Comparison of ENCODE assay signal across 23 mouse cellular contexts in the genomic region with DNA sequence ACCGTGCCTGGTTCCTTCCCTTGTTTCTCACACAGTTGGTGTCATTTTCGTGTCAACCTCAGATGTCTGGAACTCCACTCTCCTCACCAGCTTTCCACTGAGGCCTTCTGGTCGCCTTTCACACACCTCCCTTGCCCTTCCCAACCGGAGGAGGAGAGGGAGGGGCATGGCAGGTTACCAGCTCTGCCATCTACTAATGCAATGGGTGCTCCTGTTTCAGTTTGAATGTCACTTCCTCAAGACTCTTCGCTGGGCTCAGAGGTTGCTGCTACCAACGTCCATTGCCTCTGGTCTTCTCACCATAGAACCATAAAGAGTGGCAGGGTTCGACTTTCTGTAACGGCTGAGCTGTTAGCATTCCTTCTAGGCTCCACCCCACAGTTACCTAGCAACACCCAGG. TPM values are rescaled to one million over a fixed set of nuclear protein-coding genes. Genes with fewer than 3 reads are reported as not detected.
DNase-seq lines count a peak whose midpoint lies in the region; ATAC-seq lines count a peak whose summit lies in the region.
"Had no signal": no experiment of that assay in that cellular context is flagged by ENCODE, and none has a peak within 500 bp of the region (broad histone marks: within the 10 kb centered on the region; RNA-seq: fewer than 3 reads in every experiment).

No protein-coding gene starts in this region.

- no peaks in the 10 kb centered on the region for H3K36me3 ChIP-seq in kidney, embryonic 15.5 days
- no peaks in the 10 kb centered on the region for H3K36me3 ChIP-seq in stomach, embryonic 15.5 days
- H3K36me3 ChIP-seq: forebrain, embryonic 15.5 days; hindbrain, embryonic 12.5 days had no signal

- H3K9me3 ChIP-seq in kidney, embryonic 15.5 days (replicated peaks), result no peaks in the 10 kb centered on the region
- H3K9me3 ChIP-seq in stomach, embryonic 15.5 days, result no peaks in the 10 kb centered on the region
- H3K9me3 ChIP-seq: forebrain, embryonic 15.5 days; hindbrain, embryonic 12.5 days had no signal

- peak; percentile 63; the same call in 1 of the 2 replicates for ATAC-seq in kidney, embryonic 15.5 days (replicated peaks; ENCODE audit: low FRiP score)
- ATAC-seq in granulocyte monocyte progenitor cell, adult 5-6 weeks (replicated peaks; ENCODE audit: poor library complexity, severe bottlenecking), result peak; percentile 50
- ATAC-seq in stomach, embryonic 15.5 days (ENCODE audit: insufficient read depth, low FRiP score, low read depth), result no peak
- ATAC-seq: forebrain, embryonic 15.5 days had no signal

- no peak for DNase-seq in kidney, adult 18-20 months
- peak; percentile 55 for DNase-seq in lung, postnatal 36 days
- DNase-seq in lung, postnatal 14 days, result no peak
- DNase-seq in left cerebral cortex, postnatal 10 days (ENCODE audit: extremely low spot score in 1 of 2, low spot score in 2 of 2), result no peak
- no peak for DNase-seq in left cerebral cortex, postnatal 4 days
- DNase-seq: cerebellum, adult 2 months; gastrocnemius, postnatal 25 days; heart, postnatal 10 days; kidney, adult 8-10 months; layer of hippocampus, postnatal 36 days; liver; right cerebral cortex, postnatal 14 days; thymus, postnatal 25 days had no signal

- H3K4me3 ChIP-seq in kidney, embryonic 15.5 days (replicated peaks), result no peak overlapping the region
- no peak overlapping the region for H3K4me3 ChIP-seq in stomach, embryonic 15.5 days (replicated peaks)
- H3K4me3 ChIP-seq: erythroblast, embryonic 14.5 days; forebrain, embryonic 15.5 days; hindbrain, embryonic 12.5 days; layer of hippocampus, adult 2 months had no signal

- no peak overlapping the region for H3K4me2 ChIP-seq in kidney, embryonic 15.5 days
- H3K4me2 ChIP-seq in stomach, embryonic 15.5 days, result no peak overlapping the region
- H3K4me2 ChIP-seq: forebrain, embryonic 15.5 days; hindbrain, embryonic 12.5 days had no signal

- peak overlapping the region; percentile 81 for H3K27ac ChIP-seq in kidney, embryonic 15.5 days
- H3K27ac ChIP-seq in stomach, embryonic 15.5 days, result 0 out of 2 replicates have a peak overlapping the region, but pooled peaks have one; percentile 16
- H3K27ac ChIP-seq: forebrain, embryonic 15.5 days; hindbrain, embryonic 12.5 days; layer of hippocampus, adult 2 months had no signal

- H3K4me1 ChIP-seq in kidney, embryonic 15.5 days, result peaks cover 55% of the 10 kb centered on the region
- H3K4me1 ChIP-seq in stomach, embryonic 15.5 days, result peaks cover 39% of the 10 kb centered on the region

- peaks cover 16% of the 10 kb centered on the region for H3K27me3 ChIP-seq in kidney, embryonic 15.5 days
- H3K27me3 ChIP-seq in stomach, embryonic 15.5 days (replicated peaks), result no peaks in the 10 kb centered on the region

- no peak overlapping the region for H3K9ac ChIP-seq in kidney, embryonic 15.5 days
- no peak overlapping the region for H3K9ac ChIP-seq in stomach, embryonic 15.5 days
- H3K9ac ChIP-seq: forebrain, embryonic 15.5 days; hindbrain, embryonic 12.5 days had no signal

- 27% methylated on average over 8 of the region's 8 CpGs for WGBS in kidney, embryonic 15.5 days
- WGBS in stomach, embryonic 15.5 days, result 32% methylated on average over 8 of the region's 8 CpGs

- intact Hi-C loops in left cerebral cortex, postnatal 10 days (cut with DNase I), result no loop called here
- intact Hi-C loops in left cerebral cortex, postnatal 4 days (cut with DNase I), result no loop called here

RNA-seq across cellular contexts. Expression of a gene that starts 5.5 kb away (rescaled TPM):
- 176 and 180 TPM in 2 replicates for polyA plus RNA-seq in kidney, embryonic 15.5 days (2015; fragmentation: Nextera tagmentation; extraction: Ambion mirVana)
- 11.4 and 20.2 TPM in 2 replicates for total RNA-seq in granulocyte monocyte progenitor cell, adult 5-6 weeks (2014; fragmentation: Nextera tagmentation)
- 12.4 and 24.9 TPM in 2 replicates for total RNA-seq in granulocyte monocyte progenitor cell, adult 5-6 weeks (2017)
- 448 and 512 TPM in 2 replicates for polyA plus RNA-seq in stomach, embryonic 15.5 days (2015; fragmentation: Nextera tagmentation; extraction: Ambion mirVana)
- total RNA-seq in left cerebral cortex, postnatal 10 days (2021), result under 1 TPM in 1 of 2 experiments, not detected in 1; 0.77 TPM
- under 1 TPM; 0.26 to 0.64 TPM for total RNA-seq in left cerebral cortex, postnatal 4 days (2021)

RNA-seq across cellular contexts. Expression of a gene that starts 18.2 kb away (rescaled TPM):
- polyA plus RNA-seq in kidney, embryonic 15.5 days (2015; fragmentation: Nextera tagmentation; extraction: Ambion mirVana), result 213 and 217 TPM in 2 replicates
- total RNA-seq in granulocyte monocyte progenitor cell, adult 5-6 weeks (2014; fragmentation: Nextera tagmentation), result 0.30 TPM in 1 of 2 replicates, not detected in the other
- total RNA-seq in granulocyte monocyte progenitor cell, adult 5-6 weeks (2017), result 0.31 and 0.60 TPM in 2 replicates
- polyA plus RNA-seq in stomach, embryonic 15.5 days (2015; fragmentation: Nextera tagmentation; extraction: Ambion mirVana), result 916 and 929 TPM in 2 replicates
- total RNA-seq in left cerebral cortex, postnatal 10 days (2021), result not detected
- total RNA-seq in left cerebral cortex, postnatal 4 days (2021), result under 1 TPM in 1 of 2 experiments, not detected in 1; 0.18 TPM
- total RNA-seq: common myeloid progenitor, adult 5-6 weeks; left cerebral cortex, postnatal 36 days; neutrophil, adult 5-6 weeks had no signal

RNA-seq across cellular contexts. Expression of a gene that starts 51.1 kb away (rescaled TPM):
- 127 and 130 TPM in 2 replicates for polyA plus RNA-seq in kidney, embryonic 15.5 days (2015; fragmentation: Nextera tagmentation; extraction: Ambion mirVana)
- total RNA-seq in granulocyte monocyte progenitor cell, adult 5-6 weeks (2014; fragmentation: Nextera tagmentation), result 244 and 264 TPM in 2 replicates
- 450 TPM in 2 replicates for total RNA-seq in granulocyte monocyte progenitor cell, adult 5-6 weeks (2017)
- polyA plus RNA-seq in stomach, embryonic 15.5 days (2015; fragmentation: Nextera tagmentation; extraction: Ambion mirVana), result 107 and 116 TPM in 2 replicates
- 100 to 1,000 TPM; 176 to 177 TPM for total RNA-seq in left cerebral cortex, postnatal 10 days (2021)
- 100 to 1,000 TPM; 206 to 211 TPM for total RNA-seq in left cerebral cortex, postnatal 4 days (2021)

Comparison
In these comparisons a context has a peak if more than half of its experiments do, and no peak if none do; other contexts are left out.
1. RNA of a gene that starts 5.5 kb away (total RNA-seq): 11.4 to 24.9 TPM in granulocyte monocyte progenitor cell, adult 5-6 weeks; 0.77 TPM in left cerebral cortex, postnatal 10 days and 0.26 to 0.64 TPM in left cerebral cortex, postnatal 4 days; every median in the first group is over 4 times any median in the second.